ENCODE assay signal across 25 mouse cellular contexts in the genomic region with DNA sequence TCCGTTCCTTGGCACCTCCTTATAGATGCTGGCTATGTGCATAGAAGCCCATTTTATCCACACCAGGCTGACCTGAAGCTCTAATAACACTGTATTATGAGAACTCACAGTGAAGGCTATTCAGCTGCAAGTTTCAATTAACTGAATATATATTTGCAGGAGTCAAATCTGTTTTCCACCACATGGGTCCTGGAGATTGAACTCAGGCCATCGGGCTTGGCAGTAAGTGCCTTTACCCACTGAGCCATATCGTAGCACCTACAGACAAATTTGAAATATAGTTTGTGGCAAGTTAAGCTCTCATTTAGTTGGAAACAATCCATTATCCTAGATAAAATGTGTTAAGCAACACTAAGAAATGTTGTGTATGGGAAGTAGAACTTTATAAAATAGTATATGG. TPM values are rescaled to one million over a fixed set of nuclear protein-coding genes. Genes with fewer than 3 reads are reported as not detected.
DNase-seq lines count a peak whose midpoint lies in the region; TF ChIP-seq lines count a peak whose summit lies in the region.
"Had no signal": no experiment of that assay in that cellular context is flagged by ENCODE, and none has a peak within 500 bp of the region (broad histone marks: within the 10 kb centered on the region; RNA-seq: fewer than 3 reads in every experiment).

No protein-coding gene starts in this region.

- H3K27me3 ChIP-seq in kidney, adult 2 months (replicated peaks; ENCODE audit: control insufficient read depth, insufficient read depth, low read length), result no peaks in the 10 kb centered on the region; the same call in 1 of the 2 replicates
- H3K27me3 ChIP-seq: CH12.LX; embryonic facial prominence, embryonic 13.5 days; forebrain, embryonic 13.5 days; hindbrain, embryonic 13.5 days; intestine, embryonic 15.5 days; Patski had no signal

- TF ChIP-seq CTCF in kidney, adult 2 months (conservative IDR thresholded peaks at IDR 0.05; ENCODE audit: insufficient read depth, insufficient read length, low read depth, low read length), result no peak

- no peaks in the 10 kb centered on the region for H3K4me1 ChIP-seq in kidney, adult 2 months (ENCODE audit: control insufficient read depth, insufficient read depth, low read length)
- H3K4me1 ChIP-seq: embryonic facial prominence, embryonic 10.5 days; embryonic facial prominence, embryonic 13.5 days; forebrain, embryonic 10.5 days; forebrain, embryonic 13.5 days; hindbrain, embryonic 10.5 days; hindbrain, embryonic 13.5 days; intestine, embryonic 15.5 days had no signal

- no peak overlapping the region for H3K27ac ChIP-seq in kidney, adult 2 months (ENCODE audit: insufficient read depth, low read depth, low read length)
- H3K27ac ChIP-seq: embryonic facial prominence, embryonic 10.5 days; embryonic facial prominence, embryonic 13.5 days; forebrain, embryonic 10.5 days; forebrain, embryonic 13.5 days; hindbrain, embryonic 10.5 days; hindbrain, embryonic 13.5 days; intestine, embryonic 15.5 days had no signal

- intact Hi-C loops in heart, postnatal 36 days (cut with DNase I), result no loop called here

- no peak for TF ChIP-seq POLR2A in kidney, adult 2 months (IDR thresholded peaks at IDR 0.05; ENCODE audit: low read depth, low read length)

- DNase-seq in cerebellum, adult 18-20 months, result peak; percentile 47 to 51
- no peak for DNase-seq in cerebellum, postnatal 4 days (ENCODE audit: low spot score in 2 of 2)
- peak; percentile 28 for DNase-seq in heart, adult 11 months
- DNase-seq in heart, postnatal 36 days, result no peak
- peak; percentile 40 for DNase-seq in cerebellum, adult 9-11 months
- DNase-seq in cerebellum, postnatal 25 days, result peak; percentile 47 to 67
- no peak for DNase-seq in kidney, adult 2 months
- DNase-seq in kidney, postnatal 25 days, result no peak
- DNase-seq: adrenal gland, postnatal 10 days; adrenal gland, postnatal 36 days; B cell, adult 2 months; embryo, embryonic 11 days; gastrocnemius, postnatal 10 days; gastrocnemius, postnatal 36 days; kidney, adult 18-20 months had no signal

- WGBS in kidney, adult 2 months, result 87% methylated on average over 3 of the region's 3 CpGs

- no peaks in the 10 kb centered on the region for H3K36me3 ChIP-seq in kidney, adult 2 months (ENCODE audit: control insufficient read depth, insufficient read depth, low read length)
- H3K36me3 ChIP-seq: embryonic facial prominence, embryonic 10.5 days; embryonic facial prominence, embryonic 13.5 days; forebrain, embryonic 10.5 days; G1E; hindbrain, embryonic 10.5 days; hindbrain, embryonic 13.5 days; intestine, embryonic 15.5 days had no signal

- no peak overlapping the region for H3K4me3 ChIP-seq in kidney, adult 2 months (ENCODE audit: insufficient read depth, low read depth, low read length)
- H3K4me3 ChIP-seq: embryonic facial prominence, embryonic 10.5 days; embryonic facial prominence, embryonic 13.5 days; forebrain, embryonic 10.5 days; forebrain, embryonic 13.5 days; hindbrain, embryonic 10.5 days; hindbrain, embryonic 13.5 days; intestine, embryonic 15.5 days had no signal

RNA-seq across cellular contexts. Expression of a gene that starts 53.9 kb away (rescaled TPM):
- total RNA-seq in heart, postnatal 36 days (2021), result 10 to 100 TPM; 19.9 to 30.2 TPM
- polyA plus RNA-seq in kidney, adult 2 months (2012; rRNA removed), result 8.7 and 11.5 TPM in 2 replicates
- polyA plus RNA-seq: G1E had no signal

Comparison
In these comparisons a context has a peak if more than half of its experiments do, and no peak if none do; other contexts are left out.
1. DNase-seq: peak in cerebellum, adult 18-20 months (2 of 2), heart, adult 11 months (single experiment), cerebellum, adult 9-11 months (single experiment) and cerebellum, postnatal 25 days (2 of 2); none in cerebellum, postnatal 4 days (0 of 2), heart, postnatal 36 days (0 of 2), kidney, adult 2 months (single experiment) and kidney, postnatal 25 days (0 of 2).